Mouse (Mus musculus) embryo, embryonic 11 days (tissue): ENCODE data around the gene Dmrta2.

Source experiments
- DNase-seq: peaks from one replicate; pipeline ENCODE4 v3.0.0-alpha.2; 2015

Gene Dmrta2

DNA sequence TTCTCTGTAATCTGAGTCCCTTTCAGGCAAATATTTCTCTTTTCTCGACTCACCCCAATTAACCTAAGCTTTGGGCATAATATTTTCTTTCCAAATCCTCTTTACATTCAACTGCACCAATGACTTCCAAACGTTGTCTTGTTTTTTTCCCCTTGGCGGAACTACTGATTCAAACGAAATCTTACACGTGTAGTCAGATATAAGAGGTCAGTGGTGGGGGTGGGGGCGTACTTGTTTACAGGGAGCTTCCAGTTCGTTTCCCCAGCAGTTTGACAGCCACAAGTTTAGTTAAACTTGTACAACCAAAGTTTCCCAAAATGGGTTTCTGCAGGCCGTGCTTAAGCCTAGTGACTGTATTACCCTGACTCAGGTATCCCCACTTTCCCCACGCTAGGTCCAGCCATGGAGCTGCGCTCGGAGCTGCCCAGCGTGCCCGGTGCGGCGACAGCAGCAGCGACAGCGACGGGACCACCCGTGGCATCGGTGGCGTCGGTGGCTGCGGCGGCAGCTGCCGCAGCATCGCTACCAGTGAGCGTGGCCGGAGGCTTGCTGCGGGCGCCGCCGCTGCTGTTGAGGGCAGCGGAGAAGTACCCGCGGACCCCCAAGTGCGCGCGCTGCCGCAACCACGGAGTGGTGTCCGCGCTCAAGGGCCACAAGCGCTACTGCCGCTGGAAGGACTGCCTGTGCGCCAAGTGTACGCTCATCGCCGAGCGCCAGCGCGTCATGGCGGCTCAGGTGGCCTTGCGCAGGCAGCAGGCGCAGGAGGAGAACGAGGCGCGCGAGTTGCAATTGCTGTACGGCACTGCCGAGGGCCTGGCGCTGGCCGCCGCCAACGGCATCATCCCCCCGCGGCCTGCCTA is 1.8 kb downstream of the Dmrta2 start:
- DNase-seq, result peak; percentile 66

DNA sequence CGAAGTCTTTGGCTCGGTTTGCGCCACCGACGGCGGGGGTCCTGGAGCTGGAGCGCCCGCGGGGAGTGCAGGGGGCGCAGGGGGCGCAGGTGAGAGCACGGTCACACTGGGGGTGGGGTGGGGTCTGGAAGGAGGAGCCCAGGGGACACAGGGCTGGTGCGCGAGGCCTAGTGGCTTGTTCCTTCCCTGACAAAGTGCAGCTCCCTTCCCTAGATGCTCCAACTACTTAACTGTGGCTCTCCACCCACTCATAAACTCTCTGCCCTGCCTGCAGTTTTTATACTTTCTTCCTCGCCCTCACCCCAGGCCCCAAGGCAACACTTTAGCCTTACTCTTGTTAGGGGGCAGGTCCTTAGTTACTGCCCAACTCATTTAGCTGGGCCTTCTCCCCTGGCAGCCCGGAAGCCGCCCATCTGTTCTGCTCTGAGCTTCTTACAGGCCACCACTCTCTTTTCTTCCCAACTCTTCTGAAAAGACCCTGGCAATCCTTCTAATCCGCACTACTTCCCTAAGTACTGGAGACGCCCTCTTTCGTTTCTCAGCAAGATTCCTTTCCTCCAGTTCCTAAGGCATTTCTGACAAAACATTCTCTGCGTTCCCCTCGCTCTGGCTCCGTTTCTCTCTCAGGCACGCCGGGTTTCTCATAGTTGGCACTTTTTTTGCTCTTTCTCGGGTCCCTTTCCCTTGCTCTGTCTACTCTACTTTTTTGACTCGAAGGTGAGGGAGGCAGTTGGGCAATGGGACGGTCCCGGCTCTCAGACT is 2.6 kb downstream of the Dmrta2 start:
- peak; percentile 34 for DNase-seq

DNA sequence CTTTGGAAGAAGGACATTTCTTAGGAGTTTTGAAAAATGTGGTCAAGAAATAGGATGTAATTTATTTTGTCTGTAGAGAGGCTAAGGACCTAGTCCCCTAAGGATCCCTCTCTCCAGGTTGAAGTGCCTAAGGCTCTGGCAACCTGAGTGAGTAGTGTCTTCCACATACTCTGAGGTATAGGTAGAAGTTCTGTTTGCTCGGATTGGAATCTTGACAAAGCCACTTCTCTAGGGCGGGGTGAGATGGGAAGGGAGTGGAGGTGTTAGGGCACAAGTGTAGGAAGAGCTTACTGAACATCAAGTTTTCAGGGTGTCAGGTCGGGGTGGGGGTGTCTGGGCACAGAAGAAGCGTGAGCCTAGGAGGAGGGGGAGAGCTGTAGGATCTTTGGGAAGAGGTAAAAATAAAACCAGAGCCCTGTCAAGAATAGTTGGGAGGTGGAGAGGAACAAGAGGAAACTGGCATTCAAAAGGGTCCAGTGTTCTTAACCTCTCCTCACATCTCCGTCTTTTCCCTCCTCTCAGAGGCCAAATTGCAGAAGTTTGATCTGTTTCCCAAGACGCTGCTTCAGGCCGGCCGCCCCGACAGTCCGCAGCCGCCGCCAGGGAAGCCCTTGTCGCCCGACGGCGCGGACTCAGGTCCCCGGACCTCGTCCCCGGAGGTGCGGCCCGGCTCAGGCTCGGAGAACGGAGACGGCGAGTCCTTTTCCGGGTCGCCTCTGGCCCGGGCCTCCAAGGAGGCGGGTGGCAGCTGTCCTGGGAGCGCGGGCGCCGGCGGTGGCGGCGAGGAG is 3.4 kb downstream of the Dmrta2 start:
- peak; percentile 35 for DNase-seq

DNA sequence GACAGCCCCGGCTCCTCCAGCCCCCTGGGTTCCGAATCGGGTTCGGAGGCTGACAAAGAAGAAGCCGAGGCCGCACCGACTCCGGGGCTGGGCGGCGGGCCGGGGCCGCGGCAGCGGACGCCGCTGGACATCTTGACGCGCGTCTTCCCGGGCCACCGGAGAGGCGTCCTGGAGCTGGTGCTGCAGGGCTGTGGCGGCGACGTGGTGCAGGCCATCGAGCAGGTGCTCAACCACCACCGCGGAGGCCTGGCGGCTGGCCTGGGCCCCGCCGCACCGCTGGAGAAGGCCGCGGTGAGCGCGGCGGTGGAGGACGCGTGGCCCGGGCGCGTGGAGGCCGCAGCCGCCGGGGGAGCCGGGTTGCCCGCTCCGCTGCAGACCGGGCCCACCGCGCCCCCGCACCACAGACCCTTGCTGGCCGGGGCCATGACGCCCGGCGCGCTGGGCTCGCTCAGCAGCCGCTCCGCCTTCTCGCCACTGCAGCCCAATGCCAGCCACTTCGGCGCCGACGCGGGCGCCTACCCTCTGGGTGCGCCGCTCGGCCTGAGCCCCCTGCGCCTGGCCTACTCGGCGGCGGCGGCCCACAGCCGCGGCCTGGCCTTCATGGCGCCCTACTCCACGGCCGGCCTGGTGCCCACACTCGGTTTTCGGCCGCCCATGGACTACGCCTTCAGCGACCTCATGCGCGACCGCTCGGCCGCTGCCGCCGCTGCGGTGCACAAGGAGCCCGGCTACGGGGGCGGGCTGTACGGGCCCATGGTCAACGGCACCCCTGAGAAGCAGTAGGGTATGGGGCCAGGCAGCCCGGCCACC is 4.2 kb downstream of the Dmrta2 start:
- DNase-seq, result peak; percentile 61

DNA sequence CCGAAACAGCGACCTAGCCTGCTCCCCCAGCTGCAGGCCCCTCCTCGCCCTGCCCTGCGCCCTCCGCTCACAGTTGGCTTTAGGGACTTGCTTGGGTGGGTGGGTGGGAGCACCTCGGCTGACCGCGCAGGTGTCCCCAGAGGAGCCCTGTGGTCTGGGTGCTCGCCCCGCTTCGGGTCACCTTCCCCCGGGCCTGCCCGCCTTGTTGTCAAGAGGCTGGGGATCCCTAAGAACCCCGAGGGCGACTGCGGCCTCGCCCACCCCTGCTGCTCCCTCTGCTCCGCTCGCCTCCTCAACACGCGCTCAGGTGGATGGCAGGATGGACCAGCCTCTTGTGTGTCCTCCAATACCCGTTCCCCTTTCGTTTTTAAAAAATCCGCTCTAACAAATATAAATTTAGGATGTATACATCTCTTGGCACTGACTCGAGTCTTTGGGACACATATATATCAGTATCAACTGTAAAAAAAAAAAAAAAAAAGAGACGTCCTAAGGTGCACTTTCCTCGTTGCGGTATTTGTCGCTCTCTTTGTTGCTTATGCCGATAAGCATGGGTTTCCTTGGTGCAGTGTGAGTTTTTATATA is 4.9 kb downstream of the Dmrta2 start:
- DNase-seq, result peak; percentile 29

DNA sequence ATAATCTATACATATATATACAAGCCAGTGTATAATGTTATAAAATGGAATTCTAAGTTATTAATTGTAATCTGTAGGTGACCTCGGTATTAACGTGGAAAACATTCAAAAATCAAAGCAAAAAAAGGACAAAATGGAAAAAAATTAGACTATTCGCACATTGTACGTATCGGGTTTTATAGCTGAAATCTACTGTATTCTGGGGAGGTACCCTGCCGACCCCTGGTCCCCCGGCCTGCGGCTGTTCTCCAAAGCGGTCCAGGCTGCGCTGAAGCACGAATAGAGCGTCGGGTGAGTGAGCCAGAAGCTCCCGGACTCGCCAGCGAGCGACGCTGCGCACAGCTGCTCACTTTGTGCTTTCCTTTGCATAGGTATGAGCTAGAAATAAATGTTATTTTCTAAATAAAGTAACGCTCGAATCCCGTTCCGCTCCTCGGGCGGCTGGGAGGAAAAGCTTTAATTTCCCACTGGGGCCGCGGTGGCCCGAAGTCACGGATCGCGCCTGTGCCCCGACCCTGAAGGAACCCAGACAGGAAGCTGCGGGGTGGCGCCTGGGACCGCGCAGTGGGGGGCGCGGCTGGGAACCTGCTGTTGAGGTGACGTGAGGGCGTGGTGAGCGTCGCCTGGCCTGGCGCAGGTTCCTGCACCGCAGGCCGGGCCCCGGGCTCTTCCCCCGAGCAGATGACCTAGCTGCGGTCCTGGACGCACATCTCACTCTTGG is 5.6 kb downstream of the Dmrta2 start:
- DNase-seq, result peak; percentile 53

DNA sequence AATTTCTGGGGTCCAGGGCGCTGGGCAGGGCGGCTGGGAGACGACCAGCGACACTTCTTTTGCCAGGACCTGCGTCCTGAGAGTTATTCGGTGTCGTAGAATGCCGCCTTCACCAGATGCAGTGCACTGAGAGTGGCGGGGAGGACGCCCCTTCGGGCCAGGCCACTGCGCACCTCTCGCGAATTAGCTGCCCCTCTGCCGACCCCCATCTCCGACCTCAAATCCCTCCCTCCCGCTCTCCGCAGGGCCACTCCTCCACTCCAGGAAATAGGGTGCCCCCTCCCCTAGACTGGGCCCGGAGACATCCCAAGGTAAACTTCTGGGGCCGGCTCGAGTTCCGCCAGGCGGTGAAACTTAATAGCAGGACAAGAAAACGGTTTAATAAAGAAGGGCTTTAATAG is 6.2 kb downstream of the Dmrta2 start:
- DNase-seq, result peak; percentile 37

DNA sequence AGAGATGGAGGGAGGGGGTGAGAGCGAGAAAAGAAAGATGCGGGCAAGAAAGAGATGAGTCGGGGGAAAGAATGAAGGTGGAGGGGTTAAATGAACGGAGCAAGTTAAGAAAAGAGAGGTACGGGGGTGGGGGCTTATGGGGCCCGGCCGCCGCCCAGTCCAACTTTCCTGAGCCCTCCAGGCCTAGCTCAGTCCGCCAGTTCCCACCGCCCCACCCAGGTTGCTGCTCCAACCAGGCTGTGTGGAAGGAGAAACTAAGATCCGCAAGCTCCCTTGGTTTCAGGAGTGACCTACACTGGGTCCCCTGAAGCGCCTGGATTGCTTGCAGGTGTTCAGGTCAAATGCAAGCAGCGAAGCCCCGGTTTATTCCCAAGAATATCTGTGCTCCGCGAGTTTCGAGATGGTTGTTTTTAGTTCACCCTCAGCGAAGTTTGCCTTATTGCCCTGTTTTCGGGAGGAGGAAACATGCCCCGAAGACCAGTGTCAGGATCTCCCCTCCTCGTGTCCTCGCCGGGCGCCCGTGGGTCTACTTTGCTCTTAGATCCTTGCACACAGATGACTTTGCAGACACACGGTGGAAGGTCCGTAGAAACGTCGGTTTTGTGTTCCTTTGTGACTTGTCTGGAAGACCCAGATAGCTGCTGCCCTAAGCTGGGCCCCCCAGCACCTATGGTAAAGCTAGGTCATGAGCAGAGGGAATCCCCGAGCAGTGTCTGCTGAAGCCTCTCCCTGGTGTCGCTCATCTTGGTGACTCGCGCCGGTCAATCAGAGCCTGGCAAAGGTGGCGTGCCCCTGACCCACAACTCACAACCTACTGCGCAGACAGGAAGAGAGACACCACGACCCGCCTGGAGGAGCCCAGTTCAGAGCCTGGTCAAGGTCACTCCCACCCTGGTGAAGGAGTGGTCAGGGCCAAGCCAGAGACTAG is 6.9 kb downstream of the Dmrta2 start:
- peak; percentile 39 for DNase-seq

DNA sequence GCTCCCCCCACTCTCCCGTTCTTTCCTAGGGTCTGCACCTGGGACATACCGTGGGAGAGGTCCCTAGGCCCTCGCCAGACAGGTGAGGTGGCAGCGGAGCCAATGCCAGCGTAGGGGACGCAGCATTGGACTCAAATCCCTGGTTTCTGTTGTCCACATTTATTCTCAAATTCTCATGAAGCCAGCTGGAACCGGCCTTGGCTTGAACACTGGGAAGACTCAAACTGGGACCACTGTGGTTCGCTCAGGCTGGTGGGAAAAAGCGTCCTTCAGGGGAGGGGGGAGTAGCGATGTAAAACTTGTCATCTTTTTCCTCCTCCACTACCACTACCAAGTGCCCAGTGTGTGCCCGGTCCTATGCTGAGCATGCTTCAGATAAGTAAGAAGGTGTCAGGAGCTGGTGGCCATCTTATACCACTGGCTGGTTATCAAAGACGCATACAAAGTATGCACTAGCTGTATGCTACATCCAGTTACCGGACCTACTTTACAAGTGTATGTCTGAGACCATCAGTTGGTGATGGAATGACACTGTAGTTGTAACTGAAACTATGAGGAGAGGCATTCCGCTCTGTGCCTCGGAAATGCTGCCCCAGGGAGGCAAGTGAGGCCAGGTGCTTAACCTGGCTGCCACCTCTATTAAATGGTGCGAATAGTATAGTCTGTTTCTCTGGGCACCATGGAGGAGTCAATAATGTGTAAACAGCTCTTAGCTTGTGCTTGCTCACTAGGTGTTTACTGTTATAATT is 7.7 kb downstream of the Dmrta2 start:
- DNase-seq, result peak; percentile 17

DNA sequence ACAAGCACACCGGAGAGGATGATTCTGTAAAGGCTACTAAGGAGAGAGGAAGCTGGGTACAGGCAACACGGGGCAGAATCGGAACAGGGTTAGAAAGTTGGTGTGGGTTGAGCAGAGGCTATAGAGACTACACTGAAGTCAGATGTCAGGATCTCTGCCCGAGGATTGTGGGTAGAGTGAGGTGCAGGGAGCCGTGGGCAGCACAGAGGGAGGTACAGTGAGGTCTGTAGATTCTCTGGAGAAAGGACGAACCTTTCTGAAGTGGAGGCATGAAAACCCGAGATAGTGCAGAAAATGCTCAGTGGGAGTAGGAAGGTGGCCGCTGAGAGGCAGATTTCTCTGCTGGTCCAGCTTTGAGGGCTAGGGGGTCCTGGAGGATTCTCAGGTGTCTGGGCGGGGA is 8.4 kb downstream of the Dmrta2 start:
- DNase-seq, result peak; percentile 10

DNA sequence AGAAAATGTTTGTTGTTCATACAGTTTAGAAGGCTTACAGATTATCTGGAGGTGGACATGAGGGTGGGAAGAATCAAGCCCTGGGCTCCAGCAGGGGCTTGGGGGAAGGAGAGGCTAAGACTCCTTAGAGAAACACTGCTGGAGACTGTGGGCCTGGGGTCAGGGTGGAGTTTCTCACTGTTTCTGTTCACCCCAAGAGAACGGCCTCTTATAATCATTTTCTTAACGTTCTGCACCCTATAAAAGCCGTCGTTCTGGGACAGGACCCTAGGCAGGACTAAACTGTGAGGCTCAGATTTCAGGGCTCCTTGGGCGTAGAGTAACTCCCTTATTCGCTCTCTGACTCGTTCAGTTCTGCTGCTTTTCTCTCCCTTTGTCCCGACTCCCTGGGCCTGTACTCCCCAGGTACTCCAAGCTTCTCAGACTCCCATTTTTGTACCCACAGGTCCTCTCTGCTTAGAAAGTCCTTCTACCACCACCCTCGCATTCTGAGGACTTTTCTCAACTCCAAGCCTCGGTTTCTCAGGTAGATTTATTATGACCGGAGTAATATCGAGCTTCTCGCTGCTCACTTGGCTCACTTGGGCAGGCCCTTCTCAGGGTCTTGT is 9.0 kb downstream of the Dmrta2 start:
- DNase-seq, result peak; percentile 33

DNA sequence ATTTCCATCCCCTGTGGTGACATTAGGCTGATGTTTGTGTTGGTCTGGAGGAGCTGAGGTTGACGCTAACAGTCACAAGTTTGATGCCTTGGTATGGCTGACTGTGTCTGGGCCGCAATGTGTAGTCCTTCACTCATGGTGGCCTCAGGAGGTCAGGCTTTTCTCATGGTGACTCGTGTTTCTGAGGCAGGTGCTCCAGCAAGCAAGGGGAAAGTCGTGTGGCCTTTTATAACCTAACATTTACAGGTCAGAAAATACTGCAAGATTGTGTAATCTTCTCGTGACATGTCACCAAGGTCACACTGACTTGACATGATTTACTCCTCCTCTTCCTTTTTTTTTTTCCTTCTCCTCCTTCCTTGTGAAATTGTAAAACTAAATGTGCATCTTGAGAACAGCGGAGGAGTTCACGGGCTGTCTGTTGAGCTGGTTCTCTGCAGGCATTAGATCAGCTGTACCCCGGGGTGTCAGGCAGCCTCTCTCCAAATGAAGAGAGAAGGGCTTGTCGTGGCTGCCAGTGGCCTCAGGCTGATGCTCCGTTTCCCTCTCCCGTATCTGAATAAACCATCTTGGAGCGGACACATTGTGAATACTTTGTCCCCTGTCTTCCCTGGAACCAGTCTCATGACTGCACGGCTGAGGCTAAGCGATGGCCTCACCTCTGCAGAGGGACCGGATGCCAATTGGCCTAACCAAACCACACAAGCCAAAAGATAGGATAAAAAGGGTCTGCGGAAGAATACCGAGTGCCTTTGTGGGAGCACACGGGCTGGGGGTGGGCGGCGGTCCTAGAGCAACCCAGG is 9.9 kb downstream of the Dmrta2 start:
- DNase-seq, result peak; percentile 29

DNA sequence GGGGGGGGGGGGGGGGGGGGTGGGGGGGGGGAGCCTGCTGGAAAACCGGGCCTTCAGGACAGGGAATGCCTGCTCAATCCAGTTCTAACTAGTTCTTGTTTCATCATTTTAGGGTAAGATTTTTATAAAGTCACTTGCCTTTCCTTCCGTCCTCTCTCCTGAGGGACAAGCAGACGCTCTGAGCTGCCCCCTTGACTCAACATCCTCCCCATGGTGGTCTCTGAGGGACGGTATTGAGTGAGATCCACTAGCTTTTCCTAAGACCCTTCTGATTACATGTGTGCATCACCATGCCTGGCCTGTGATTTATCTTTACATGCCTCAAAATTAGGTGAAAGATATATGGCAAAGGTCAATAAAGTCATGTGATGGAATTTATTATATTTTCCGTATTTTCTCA is 10.6 kb downstream of the Dmrta2 start:
- no peak for DNase-seq

DNA sequence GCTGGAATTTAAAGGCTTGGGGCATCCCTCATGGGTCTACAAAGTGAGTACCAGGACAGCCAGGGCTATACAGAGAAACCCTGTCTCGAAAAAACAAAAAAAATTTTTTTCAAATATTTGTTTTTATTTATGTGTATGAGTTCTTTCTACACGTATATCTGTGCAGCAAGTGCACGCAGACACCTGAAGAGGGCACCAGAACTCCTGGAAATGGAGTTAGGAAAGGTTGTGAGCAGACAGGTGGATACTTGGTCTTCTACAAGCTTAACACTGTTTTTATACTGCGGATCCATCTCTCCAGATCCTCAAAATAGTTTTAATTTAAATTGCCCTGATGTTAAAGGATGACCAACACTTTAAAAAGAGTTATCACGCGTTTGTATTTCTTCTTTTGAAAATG is 11.4 kb downstream of the Dmrta2 start:
- peak; percentile 7 for DNase-seq

DNA sequence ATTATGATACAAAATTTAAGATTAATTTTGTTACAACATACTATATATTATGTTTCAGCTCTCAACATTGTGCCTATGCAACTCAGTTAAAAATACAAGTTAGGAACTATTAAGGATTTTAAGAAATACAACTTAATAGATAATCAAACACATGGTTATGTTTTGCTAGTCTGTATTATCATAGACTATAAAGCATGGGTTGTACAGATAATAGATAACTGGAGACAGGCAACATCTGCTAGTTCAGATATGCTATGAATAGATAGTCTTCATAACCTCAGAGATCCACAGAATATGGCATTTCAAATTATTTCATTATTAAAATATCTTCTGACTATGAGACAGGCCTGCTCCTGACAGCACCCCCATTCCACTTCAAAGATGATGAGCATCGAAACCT is 28.2 kb downstream of the Dmrta2 start:
- DNase-seq, result no peak

DNA sequence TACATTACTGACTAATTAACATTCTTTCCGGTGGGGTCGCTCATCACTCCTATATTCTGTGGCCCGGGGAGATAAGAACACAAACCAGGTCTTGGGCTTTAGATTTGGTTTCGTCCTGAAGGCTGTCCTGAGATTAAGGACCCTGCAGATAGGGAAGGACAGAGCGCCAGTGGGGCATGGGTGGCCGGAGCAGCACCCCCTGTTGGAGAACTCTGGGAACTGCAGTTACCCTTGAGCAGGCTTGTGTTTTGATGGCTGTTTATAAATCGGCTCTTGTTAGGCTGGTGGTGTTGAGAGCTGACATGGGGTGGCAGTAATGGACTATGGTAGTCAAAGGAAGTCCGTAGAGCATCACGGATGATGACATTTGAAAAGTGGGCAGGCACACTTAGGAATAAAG is 41.3 kb downstream of the Dmrta2 start:
- peak; percentile 27 for DNase-seq

DNA sequence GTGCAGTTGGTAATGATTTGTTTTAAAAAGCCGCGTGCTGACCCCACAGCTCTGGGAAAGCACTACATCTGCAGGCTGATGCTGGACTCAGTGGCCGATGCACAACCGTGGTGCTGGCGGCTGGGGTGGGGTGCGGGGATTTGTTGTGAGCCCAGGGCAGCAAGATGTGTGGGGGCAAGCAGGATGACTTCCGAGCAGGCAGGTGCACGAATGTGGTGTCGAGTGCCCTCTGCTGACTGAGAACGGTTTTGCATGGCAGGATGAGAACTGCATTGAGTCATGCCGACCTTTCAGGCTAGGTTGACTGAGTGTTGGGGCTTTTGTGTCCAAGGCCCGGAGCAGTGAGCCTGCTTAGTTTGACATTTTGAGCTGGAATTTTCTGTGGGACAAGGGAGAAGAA is 42.4 kb downstream of the Dmrta2 start:
- DNase-seq, result peak; percentile 85

DNA sequence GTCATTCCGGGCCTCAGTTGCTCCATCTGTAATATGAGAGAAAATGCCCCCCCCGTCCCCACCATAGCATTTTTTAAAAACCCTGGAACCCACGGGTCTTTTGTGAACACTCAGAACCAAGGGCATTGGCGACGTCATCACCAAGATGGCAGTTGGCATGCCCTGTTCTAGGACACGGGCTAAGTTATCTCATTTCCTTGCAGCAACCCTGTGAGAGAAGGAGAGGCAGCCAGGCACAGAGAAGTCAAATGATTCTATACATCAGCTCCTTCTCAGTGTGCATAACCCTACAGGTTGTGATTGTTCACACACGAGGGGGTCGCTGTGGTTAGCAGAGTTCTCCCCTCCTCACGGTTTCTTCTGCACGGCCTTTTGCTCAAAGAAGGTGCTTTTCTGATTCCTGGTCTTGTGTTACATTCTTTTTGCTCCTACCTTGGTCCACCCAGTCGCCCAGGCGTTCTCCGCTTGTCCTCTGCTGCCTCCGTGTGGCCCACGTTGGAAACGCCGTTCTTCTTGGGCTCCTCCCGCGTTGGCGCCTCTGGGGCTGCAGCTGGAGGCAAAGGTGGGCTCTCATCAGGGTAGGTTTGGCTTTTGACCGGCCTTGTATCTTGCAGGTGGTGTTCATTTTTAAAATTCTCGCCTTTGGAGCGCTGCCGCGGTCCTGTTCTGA is 44.2 kb downstream of the Dmrta2 start:
- peak; percentile 88 for DNase-seq
